Mouse (Mus musculus): ENCODE measurements at regions not wholly inside any gene's neighbourhood (a gene's known extent, or its start where the extent isn't known, plus 50 kb on each side); places are given as distances from the start of the nearest gene placed in this dataset.
A peak's percentile ranks its signal among the peaks of the same experiment; 100 is the strongest.

DNA sequence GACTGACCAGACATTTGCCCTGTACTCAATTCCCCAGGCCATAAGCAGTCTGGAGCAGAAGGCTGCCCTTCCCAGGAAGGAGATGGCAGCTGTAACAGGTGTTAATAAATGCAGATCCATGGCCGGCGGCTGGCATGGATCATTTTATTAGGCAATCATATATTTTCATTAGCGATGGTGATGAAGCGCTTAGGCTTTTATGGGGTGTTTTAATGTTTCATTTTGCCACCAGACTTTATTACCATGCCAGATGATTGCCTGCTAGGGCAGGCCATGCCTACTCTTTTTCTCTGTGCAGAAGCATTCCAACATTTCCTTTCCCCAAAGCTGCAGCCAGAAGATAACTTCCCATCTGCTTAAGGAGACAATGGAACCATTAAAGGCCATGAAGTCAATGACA, 596.2 kb downstream of the Gm9195 start:
- DNase-seq (ENCODE audit: low read depth, low spot score): no peak

DNA sequence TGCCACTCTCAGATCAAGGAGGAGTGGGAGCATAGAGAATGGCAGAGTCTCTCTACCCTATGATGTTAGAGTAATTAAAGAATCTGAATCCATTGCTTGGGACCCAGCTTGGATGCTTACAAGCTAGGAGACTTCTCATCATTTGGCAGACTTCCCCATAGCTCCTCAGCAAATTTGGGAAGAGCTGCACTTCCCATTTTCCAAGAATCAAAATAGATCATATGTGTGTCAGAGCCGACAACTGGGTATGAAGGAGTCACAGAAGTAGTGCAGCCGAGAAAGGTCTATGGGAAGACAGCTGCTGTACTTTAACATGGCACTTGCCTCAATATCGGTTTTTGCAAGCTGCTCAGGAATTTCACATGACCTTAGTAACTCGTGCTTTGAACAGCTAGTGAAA, 596.8 kb downstream of the Gm9195 start:
- DNase-seq (ENCODE audit: low read depth, low spot score): peak; percentile 81

DNA sequence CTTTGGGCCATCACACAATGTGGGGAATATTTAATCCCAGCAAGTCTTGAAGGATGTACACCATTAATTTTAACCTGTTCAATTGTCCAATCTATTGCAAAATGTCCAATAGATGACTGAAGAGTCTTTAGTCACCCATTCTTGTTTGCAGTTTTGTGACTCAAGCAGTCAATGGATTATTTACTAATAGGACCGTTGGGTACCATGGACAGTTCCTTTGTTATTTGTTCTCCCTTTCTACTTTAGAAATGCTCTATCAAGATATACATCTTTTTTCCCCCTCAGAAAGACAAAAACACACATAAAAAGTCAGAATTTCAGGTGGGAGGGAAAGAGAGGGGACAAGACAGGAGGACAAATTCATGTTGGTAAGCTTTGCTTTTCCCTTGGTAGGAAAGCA, 598.3 kb downstream of the Gm9195 start:
- no peak for DNase-seq (ENCODE audit: low read depth, low spot score)

DNA sequence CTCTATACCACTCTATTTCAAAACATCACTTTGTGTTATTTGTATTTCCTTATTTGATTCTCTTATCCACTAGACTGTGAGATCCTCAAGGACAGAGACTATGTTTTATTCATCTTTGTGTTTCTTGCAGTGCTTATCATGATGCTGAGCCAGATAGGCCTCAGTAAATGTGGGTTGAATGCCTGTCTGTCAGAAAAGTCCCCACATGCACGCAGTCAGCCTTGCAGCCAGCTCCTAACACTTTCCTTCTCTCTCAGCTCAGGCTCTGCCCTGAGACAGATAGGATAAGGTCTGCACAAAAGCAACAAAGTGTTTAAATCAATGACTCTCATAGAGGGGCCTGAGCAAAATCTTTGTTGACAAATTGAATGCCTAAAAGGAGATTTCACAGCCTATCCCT, 600.0 kb downstream of the Gm9195 start:
- DNase-seq (ENCODE audit: low read depth, low spot score): no peak

DNA sequence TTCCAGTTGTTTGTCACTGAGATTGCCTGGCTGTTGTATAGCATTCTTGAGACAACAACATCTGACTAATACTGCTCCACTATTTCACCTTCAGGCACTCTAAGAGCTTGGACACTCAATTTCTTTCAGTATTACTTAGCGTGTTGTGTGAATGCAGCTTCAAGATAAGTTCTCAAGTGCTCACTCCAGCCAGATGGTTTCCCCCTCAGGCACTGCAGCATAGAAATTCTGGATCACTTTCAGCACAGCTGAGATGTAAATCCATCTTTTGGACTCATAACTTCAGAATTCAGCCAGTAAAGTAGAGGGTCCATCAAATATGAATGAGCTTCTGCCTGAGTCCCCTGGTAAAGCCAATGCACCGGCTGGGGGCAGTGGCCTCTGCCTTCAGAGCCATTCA, 608.8 kb downstream of the Gm9195 start:
- no peak for DNase-seq (ENCODE audit: low read depth, low spot score)

DNA sequence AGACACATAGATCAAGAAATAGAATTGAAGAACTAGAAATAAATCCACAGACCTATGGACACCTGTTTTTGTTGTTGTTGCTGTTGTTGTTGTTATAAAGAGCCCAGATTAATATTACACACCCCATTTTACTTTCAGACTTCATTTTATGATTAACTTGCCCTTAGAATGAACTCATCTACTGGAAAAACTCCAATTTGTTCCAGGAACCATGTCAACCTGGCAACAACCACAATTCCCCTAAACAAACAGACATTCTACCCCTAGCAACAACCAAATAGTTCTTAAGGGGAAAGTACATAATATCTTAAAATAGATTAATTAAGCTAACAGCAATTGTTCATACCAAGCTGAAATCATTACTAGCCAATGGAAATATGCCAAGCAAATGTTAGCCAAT, 646.1 kb downstream of the Gm9195 start:
- DNase-seq (ENCODE audit: low read depth, low spot score): no peak

DNA sequence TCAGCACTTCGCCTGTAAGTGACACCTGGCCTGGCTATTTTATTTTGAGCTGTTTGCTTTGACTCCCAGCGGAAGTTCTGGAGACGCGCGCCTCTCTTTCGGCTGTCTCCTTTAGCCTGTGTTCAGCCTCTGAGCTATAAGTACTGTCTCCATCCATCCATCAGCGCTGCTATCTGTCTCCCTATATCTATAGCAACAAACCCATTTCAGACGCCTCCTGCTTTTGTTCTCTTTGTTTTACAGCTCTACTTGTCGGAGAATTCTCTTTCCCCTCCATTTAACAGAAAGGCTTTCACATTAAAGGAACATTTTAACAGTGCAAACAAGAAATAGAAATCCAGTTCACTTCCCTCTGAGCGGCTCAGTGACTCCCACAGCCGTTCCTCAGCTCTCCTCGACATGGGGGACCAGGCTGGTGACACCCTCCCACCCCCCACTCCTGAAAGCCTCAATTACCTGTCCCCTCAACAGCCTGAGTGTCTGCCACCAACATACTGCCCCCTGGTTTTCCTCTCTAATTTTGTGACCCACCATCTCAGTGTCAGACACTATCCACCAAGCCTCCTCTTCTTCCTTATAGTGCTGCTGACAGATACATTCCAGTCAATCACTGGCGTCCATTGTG, 682.7 kb downstream of the Gm9195 start:
- no peak for DNase-seq (ENCODE audit: low read depth, low spot score)

DNA sequence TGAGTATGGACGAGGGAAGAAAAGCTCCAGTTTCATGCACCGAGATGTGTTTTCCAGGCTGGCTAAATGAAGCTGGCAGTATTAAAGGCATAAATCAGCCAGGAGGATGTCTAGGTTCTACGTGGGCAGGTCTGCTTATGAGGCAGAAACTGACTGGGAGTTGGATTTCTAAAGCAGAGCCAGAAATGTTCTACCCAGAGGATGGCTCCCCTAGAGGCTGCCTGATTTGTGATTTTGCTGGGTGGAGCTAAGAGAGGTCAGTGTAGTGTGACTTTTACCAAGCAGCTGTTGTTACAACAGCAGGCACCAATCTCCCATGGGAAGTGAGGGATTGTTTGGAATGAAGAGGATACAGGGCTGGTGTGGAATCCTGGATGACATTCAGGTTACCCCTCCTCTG, 686.0 kb downstream of the Gm9195 start:
- peak; percentile 38 for DNase-seq (ENCODE audit: low read depth, low spot score)

DNA sequence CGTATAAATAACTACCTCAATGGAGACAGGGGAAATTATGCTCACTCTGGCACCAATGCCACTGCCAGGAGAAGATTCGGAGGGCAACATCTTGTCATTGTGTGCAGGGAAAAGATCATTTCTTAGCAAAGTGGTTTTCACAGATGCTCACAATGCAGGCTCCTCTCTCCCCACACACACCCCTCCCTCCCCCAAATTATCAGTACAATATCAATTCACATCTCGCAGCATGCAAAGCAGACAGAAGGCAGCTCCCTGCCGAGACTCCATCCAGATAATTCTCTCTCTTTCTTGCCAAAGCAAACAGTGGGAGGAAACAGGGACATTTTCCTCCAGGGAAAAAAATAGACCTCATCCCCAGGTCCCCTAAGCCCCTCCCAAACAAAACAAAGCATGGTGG, 691.8 kb downstream of the Gm9195 start:
- DNase-seq (ENCODE audit: low read depth, low spot score): peak; percentile 38

DNA sequence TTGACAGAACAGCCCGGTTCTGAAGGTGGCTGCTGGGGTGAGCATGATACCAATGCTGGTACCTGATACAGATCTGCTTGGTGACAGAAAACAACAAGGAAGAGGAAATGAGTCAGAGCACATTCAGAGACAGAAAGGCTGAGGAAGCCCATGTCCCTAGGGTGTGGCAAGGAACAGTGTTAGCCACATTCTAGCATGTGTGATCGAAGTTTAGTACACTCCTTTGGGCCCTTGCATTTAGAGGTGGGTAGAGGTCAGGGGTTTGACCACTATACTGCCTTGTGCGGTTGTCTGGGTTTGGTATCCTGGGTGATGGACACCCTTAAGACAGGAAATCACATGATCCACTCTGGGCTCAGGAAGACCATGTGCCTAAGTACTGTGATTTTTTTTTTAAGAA, 695.9 kb downstream of the Gm9195 start:
- DNase-seq (ENCODE audit: low read depth, low spot score): no peak

DNA sequence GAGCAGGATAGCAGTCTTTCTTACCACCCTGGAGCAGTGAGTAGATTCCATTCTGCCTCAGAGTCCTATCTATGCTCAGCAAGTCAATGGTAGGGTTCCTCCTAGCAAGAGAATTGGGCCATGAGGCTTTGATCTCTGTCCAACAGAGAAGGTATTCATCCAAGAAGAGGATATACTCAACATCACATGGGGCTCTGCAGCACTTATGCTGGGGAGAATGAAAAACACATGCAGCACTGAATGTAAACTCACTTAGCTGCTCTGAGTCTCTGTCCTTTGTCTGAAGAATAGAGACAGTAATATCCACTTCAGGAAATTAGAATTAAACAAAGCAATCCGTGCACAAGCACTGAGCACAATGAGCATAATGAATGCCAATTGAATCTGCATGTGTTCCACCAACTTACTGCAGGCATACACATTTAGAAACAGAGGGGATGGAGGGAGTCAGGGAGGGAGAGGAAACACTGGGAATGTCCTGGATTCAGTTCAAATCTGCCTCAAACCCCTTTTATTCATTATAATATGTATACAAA, 714.6 kb downstream of the Gm9195 start:
- no peak for DNase-seq (ENCODE audit: low read depth, low spot score)

DNA sequence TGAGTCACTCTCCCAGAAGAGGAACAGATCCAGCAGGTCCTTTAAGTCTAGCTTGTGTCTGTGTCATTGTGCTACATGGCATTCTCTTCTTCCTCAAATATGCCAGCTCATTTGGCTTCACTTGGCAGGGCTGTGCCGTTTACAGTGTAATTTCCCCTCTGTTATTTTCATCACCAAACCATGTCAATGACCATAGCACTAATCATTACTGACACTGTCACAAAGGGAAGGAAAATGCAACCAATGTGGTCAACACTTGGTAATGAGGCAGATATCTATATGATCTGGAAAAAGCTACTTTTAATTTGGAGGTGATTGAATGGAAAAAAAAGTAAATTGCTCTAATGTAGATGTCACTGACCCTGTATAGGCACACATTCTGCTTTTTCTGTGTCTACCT, 724.8 kb downstream of the Gm9195 start:
- DNase-seq (ENCODE audit: low read depth, low spot score): no peak

DNA sequence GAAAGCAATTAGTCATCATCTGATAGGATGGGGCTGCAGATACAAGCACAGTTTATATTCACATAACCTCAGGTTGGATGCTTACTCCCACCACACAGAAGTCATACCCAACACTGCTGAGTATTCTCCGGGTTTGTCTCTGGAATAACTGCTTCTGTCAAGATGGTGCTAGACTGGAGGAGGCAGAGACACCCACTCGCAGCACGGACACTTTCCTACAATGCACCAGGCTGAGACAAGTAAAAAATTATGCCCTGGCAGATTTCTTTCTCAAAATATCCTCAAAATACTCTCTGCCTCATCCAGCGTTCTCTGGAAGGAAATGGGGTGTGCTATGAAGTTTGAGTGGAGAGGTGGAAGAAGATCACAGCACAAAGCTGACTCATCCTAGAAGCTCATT, 763.1 kb downstream of the Gm9195 start:
- peak; percentile 95 for DNase-seq (ENCODE audit: low read depth, low spot score)

DNA sequence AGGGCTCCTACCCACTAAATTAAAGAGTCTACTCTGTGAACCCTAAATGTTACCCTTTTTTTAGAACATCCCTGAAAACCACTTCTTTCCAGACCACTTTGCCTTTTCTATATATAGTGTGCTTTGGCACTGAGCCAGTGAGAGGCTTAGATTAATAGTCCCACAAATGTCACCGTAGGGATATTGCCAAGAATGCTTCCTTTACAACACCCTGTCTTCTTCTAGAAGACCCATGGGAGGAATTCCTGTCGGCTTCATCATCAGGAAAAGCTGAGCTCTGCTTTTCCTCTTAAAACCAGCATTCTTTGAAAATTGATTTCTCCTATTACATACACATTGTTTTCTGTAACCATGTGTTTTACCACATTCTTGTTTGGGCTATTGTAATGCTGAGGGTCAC, 768.1 kb downstream of the Gm9195 start:
- no peak for DNase-seq (ENCODE audit: low read depth, low spot score)

DNA sequence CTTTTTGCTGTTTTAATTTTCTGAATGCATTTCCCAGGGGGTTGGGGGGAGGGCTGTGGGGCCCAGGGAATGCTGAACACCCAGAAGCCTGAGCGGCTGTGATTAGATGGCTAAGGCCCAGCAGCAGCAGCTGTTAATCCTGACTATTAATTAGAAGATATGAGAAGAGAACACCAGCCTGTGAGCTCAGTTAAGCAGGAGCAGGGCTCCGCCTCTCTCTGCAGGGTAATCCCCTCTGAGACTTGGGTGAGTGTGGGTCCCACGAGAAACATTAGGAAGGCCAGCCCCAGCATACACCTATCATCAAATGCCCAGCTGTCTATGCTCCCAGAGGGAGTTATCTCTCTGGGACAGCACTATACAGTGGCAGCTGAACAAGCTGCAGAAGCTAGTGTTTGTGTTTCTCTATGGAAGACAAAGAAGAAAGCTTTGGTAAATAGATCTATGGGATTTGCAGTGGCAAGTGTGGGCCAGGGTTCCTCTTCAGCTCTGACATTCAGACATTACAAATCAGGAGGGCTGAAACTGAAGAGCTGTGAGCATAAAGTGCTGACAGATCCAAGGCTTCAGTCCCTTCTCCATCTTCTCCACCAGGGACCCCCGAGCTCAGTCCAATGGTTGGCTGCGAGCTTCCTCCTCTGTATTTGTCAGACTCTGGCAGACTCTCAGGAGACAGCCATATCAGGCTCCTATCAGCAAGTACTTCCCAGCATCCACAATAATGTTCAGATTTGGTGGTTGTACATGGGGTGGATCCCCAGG, 781.9 kb downstream of the Gm9195 start:
- no peak for DNase-seq (ENCODE audit: low read depth, low spot score)

DNA sequence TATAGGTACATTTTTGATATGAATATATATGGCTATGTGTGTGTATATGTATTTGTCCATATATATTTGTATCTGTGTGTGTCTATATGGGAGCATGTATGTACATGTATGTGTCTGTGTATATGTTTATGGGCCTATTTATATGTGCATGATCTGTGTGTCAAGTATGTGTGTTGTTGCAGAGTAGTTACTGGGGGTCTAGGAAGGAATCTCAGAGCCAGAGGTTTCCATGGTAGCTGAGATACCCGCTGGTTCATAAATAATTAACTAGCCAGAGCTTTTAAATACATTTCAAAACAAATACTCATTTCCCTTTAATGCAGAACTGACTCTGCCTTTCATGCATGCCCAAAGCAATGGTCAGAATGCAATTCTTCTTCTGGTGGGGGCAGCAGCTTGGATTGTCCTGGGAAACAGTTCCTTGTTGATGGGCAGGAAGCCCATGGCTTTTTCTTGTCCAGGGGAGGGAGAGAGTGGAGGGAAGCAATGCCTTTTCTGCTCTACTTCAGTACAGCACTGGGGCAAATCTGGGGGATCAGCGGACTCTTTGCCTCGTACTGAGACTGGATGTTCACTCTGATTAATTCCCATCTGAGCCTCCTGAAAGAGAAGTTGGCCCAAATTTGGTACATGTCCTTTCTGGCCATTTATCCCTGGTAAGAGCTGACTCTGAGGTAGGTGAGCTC, 798.7 kb downstream of the Gm9195 start:
- no peak for DNase-seq (ENCODE audit: low read depth, low spot score)

DNA sequence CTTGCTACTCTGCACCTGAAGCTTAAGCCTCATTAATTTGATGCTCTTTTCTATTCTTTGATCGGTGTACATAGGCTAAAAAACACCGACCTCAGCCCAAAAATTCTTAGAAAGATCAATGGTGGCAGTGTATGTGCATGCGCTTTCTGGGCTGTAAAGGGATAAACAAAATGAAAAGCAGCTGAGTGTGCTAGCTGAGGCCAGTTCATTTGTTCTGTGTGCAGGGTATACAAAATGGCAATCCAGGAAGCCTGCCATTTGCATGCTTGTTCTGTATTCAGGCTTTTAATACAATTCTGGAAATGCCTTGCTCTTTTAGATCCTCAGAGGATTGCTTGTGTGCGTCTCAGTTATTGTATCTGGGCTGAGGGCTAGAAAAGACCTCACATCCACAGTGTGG, 817.1 kb downstream of the Gm9195 start:
- DNase-seq (ENCODE audit: low read depth, low spot score): no peak

DNA sequence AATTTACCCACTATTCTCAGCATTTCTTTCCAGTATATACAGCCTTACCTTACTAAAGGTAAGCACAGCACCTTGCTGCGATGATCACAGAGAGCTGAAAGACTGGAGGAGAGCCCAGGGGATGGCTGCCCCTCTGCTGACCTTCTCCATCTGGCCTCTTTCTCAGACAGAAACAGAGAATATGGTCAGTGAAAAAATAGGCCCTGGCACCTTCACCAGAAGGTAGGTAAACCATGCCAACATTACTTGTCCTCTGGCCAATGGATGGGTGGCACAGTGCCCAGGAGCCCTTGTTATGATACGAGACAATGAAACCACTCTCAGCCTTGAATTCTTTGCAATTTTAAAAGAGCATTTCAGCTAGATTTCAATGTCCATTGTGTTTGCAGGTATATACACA, 817.8 kb downstream of the Gm9195 start:
- DNase-seq (ENCODE audit: low read depth, low spot score): no peak

DNA sequence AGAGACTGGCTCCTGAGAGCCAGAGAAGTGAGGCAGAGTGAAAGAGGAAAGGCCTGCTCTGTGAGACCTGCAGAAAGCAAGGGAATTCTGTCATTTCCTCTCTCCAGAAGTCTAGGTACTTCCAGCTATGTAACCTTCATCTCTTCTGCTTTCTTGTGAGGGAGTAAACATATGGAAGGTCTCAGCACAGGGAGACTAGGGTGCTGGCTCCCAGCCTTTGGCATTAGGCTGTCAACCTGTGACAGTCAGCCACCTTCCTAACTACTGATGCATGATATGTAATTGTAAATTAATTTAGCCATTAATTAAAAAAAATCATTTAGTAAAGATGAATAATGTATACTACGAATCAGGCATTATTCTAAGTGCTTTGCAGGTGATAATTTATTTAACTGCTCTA, 819.2 kb downstream of the Gm9195 start:
- DNase-seq (ENCODE audit: low read depth, low spot score): no peak

DNA sequence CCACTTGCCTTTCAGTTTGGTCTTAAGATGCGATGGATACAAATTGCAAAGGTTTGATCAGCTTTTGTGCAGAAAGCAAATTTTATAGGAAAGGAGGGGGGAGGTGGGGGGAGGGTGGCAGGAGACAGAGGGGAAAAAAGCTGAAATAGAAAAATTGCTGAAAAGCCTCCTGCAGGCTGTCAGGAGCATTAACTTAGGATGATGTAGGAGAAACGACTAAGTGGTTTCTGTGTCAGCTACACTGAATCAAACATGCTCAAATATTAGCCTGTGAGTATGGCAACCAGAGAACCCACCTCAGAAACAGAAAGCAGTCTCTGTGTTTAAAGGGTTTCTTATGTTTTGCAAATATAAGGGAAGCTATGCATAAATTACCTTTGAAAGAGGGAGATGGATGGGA, 819.6 kb downstream of the Gm9195 start:
- DNase-seq (ENCODE audit: low read depth, low spot score): no peak

DNA sequence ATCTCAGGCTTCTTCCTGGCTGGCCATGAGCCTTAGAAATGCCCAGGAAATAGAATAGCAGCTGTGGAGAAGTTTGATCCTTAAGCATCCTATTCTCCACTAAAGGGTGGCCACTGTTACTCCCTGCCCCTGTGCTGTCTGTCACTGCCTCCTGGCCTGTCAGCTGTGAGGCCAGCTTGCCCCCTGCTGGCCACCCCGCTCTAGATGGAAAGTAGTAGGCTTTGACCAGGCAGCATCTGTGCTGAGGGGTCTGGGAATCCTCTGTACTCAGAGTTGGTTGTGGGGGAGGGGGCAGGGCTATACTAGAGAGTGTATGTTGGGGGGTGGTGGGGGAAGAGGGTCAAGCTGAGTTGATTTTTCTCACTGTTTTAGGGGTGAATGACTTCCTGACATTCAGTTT, 821.2 kb downstream of the Gm9195 start:
- no peak for DNase-seq (ENCODE audit: low read depth, low spot score)

DNA sequence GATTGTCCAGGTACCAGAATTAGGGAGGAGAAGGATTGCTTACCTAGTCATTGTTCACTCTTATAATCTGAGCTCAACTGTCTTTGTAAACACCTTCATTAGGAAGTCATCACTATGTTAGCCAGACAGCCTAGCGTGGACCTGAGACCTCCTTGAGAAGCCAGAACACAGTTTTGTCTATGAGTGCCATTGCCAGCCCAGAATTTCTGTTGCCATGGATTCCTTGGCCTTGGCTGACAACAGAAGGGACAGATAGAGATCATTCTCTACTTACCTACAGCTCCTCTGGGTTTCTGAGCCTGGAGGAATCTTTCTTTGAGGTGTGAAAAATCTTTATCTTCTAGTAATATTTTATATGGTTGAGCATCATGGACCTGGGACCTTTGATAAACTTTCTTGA, 825.0 kb downstream of the Gm9195 start:
- no peak for DNase-seq (ENCODE audit: low read depth, low spot score)

DNA sequence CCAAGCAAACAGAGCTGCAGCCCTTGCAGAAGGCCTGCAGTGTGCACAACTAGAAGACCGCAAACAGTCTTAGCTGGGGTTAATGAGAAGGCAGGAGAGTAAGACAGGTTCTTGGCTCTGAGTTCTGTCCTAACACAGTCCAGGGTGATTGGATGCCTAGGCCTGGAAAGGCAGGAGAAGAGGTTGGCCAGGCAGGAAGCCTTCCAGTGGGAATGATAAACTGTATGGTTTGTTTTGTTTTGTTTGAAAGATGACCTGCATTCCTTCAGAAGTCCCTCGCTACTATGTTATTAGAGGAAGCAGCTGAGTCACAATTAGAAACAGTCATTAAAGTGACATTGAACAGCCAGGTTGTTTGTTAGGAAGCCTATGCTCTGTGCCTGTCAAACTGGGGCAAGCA, 831.5 kb downstream of the Gm9195 start:
- no peak for DNase-seq (ENCODE audit: low read depth, low spot score)
